Mouse (Mus musculus): Measurements from ENCODE around the gene Mrpl37. TPM values are rescaled to one million over a fixed set of nuclear protein-coding genes. Genes with fewer than 3 reads are reported as not detected.

Mrpl37 gene
- polyA plus RNA-seq (2014; fragmentation: Illumina TruSeq; extraction: RNeasy Lipid Tissue Mini Kit (QIAGEN cat#74804); ENCODE audit: low read depth, low replicate concordance), result 36.2 TPM

GRCm38 (mm10) chr4:107066252-107067124, at the start of gene Mrpl37, which contains the start of gene Cyb5rl:
Gene Mrpl37, minus strand, starts transcription at chr4:107066868.
Gene Cyb5rl, plus strand, starts transcription at chr4:107066988.

GRCm38 (mm10) chr4:107096841-107097373, 30.2 kb upstream of the Mrpl37 start, which contains the start of gene Cdcp2:
Gene Cdcp2, plus strand, starts transcription at chr4:107096891.

Other genes with a start within 250 kb of the Mrpl37 start
- 63.9 TPM for gene Ssbp3, start 156.2 kb downstream of the Mrpl37 start, polyA plus RNA-seq (2014; fragmentation: Illumina TruSeq; extraction: RNeasy Lipid Tissue Mini Kit (QIAGEN cat#74804); ENCODE audit: low read depth, low replicate concordance)
- gene Cyb5rl, start 120 bp upstream of the Mrpl37 start, polyA plus RNA-seq (2014; fragmentation: Illumina TruSeq; extraction: RNeasy Lipid Tissue Mini Kit (QIAGEN cat#74804); ENCODE audit: low read depth, low replicate concordance), result 3.1 TPM
- not detected for gene Cdcp2, start 30.0 kb upstream of the Mrpl37 start, polyA plus RNA-seq (2014; fragmentation: Illumina TruSeq; extraction: RNeasy Lipid Tissue Mini Kit (QIAGEN cat#74804); ENCODE audit: low read depth, low replicate concordance)
- gene Tmem59, start 111.5 kb upstream of the Mrpl37 start, polyA plus RNA-seq (2014; fragmentation: Illumina TruSeq; extraction: RNeasy Lipid Tissue Mini Kit (QIAGEN cat#74804); ENCODE audit: low read depth, low replicate concordance), result 1,062 TPM
- 46.5 TPM for gene Tceanc2, start 112.2 kb upstream of the Mrpl37 start, polyA plus RNA-seq (2014; fragmentation: Illumina TruSeq; extraction: RNeasy Lipid Tissue Mini Kit (QIAGEN cat#74804); ENCODE audit: low read depth, low replicate concordance)
- gene Ldlrad1, start 142.3 kb upstream of the Mrpl37 start, polyA plus RNA-seq (2014; fragmentation: Illumina TruSeq; extraction: RNeasy Lipid Tissue Mini Kit (QIAGEN cat#74804); ENCODE audit: low read depth, low replicate concordance), result not detected
- 21.2 TPM for gene Lrrc42, start 186.7 kb upstream of the Mrpl37 start, polyA plus RNA-seq (2014; fragmentation: Illumina TruSeq; extraction: RNeasy Lipid Tissue Mini Kit (QIAGEN cat#74804); ENCODE audit: low read depth, low replicate concordance)
- 54.4 TPM for gene Hspb11, start 186.7 kb upstream of the Mrpl37 start, polyA plus RNA-seq (2014; fragmentation: Illumina TruSeq; extraction: RNeasy Lipid Tissue Mini Kit (QIAGEN cat#74804); ENCODE audit: low read depth, low replicate concordance)
- not detected for gene Dio1, start 240.3 kb upstream of the Mrpl37 start, polyA plus RNA-seq (2014; fragmentation: Illumina TruSeq; extraction: RNeasy Lipid Tissue Mini Kit (QIAGEN cat#74804); ENCODE audit: low read depth, low replicate concordance)
- gene Yipf1, start 247.5 kb upstream of the Mrpl37 start, polyA plus RNA-seq (2014; fragmentation: Illumina TruSeq; extraction: RNeasy Lipid Tissue Mini Kit (QIAGEN cat#74804); ENCODE audit: low read depth, low replicate concordance), result 43.8 TPM